Mouse (Mus musculus): Measurements from ENCODE around the gene Pygm. TPM values are rescaled to one million over a fixed set of nuclear protein-coding genes. Genes with fewer than 3 reads are reported as not detected.
A peak's percentile ranks its signal among the peaks of the same experiment; 100 is the strongest.

The Pygm gene
- total RNA-seq, 1 experiment from 2014 or later: 0.87 TPM

DNA sequence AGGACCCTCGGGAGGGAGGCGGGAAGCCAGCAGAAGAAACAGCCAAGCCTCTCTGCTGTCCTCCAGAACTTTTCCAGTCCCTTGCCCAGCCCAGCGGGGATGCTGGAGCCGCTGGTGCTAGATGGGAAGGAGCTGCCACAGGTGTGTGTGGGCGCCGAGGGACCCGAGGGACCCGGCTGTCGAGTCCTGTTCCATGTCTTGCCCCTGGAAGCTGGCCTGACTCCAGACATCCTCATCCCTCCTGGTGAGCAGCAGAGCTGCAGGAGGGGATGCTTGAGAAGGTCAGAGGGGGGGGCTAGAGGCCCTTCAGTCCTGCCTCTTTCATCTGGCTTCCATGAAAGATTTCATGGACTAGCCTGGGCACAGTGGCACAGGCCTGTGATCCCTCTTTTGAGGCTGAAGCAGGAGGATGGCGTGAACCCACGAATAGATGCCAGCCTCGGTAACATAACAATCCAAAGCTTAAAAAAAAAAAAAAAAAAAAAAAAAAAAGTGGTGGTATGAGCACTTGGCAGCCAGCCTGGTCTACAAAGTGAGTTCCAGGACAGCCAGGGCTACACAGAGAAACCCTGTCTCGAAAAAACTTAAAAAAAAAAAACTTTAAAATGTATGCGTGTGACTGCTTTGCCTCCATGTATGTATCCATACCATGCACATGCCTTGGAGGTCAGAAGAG, 32.6 kb upstream of the Pygm start:
- ATAC-seq (replicated peaks; ENCODE audit: low read depth, poor library complexity, severe bottlenecking): no peak

DNA sequence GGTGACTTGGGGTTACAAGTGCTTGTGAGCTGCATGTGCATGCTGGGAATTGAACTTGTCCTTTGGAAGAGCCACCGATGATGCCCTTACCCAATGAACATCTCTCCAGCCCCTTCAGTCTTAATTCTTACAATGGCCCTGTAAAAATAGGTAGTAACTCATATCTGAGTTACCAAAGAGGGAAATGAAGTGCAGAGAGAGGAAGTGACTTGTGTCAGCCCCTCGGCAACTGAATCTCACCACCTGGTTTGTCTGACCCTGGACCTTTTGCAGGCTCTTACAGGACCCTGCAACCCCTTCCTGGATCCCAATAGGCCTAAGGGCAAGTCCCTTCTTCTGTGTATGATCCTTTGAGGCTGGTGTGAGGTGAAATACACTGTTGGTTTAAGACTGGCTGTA, 32.1 kb upstream of the Pygm start:
- no peak for ATAC-seq (replicated peaks; ENCODE audit: low read depth, poor library complexity, severe bottlenecking)

DNA sequence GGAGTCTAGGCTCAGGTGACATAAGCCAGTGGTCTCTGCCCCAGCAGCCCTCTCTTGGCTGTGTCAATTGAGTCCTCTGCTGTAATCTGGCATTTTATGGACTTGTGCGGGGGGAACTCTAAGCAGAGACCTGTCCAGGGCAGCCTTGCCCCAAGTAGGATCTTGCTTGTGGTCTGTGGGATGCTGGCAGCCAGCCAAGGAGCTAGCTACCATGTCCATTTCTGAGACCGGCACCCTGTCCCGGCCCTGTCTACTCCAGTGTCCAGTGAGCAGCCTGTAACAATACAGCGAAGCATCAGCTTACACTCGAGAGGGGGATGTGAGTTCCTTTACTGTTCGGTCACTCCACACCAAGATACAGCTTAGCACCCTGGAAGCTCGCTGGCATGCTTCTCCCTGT, 30.2 kb upstream of the Pygm start:
- ATAC-seq (replicated peaks; ENCODE audit: low read depth, poor library complexity, severe bottlenecking): no peak

DNA sequence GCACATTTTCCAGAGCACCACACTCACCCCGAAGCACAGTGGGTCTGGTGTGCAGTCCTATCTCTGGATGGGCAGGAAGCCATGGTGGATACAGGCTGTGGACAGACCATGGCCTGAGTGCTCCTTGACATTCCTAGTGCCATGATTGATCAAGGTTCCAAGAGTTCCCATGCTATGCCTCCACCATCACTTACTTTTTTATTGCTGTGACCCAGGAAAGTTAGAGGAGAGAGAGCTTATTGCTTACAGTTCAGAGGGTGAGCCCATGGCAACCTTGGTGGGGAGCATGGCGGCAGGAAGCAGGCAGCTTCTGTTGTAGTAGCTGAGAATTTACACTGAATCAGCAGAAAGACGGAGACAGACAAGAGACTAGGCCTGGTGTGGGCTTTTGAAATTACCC, 22.9 kb upstream of the Pygm start:
- ATAC-seq (replicated peaks; ENCODE audit: low read depth, poor library complexity, severe bottlenecking): no peak

DNA sequence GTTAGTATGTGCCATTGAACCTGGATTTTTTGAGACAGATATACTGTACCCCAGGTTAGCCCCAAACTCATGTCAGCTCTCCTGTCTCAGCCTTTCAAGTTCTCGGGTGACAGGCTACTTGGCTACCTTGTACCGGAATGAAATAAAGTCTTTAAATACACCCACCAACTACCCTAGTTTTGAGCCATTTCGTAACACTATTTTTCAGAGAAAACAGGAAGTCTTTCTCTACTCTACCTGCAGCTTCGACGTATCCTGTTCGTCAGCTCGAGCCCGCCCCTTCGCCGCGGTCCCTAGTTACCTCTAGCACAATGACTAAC, 21.1 kb upstream of the Pygm start:
- no peak for ATAC-seq (replicated peaks; ENCODE audit: low read depth, poor library complexity, severe bottlenecking)

DNA sequence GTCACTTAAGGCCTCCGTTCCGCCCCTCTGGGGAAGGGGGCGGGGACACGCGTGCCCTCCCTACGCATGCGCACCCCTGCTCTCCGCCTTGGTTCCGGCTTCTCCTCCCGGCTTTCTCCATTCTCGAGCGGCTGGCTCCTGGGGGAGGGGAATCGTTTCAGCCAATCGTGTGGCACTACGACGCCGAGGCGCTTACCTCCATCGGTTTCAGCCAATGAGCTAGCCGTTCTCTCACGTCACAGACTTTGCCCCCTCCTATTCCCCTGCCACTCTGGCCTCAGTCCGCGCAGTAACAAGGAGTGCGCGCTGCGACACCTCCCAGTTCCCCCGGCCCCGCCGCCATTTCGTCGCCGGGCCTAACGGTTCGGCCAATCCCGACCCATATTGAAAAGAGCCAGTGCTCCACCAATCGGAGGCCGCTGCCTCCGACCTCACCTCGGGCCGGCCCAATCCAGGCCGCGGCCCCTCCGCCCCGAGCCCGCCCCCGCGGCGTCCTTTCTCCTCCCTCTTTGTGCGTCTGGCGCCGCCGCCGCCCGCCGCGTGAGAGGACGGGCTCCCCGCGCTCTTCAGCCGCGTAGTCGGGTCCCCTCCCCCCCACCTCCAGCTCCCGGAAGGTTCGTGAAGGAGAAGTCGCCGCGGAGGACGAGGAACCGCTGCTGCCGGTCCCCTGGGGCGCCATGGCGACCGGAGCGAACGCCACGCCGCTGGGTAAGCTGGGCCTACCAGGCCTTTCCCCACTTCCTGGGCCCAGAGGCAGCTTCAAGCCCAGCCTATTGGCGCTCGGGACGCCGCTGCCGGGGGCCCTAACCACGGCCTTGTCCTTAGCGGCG, 20.6 kb upstream of the Pygm start, which contains the start of gene Sf1:
TSS of gene Sf1 (plus strand) at position 280 of the 830 bp plus-strand sequence.
- peak; percentile 90 for ATAC-seq (replicated peaks; ENCODE audit: low read depth, poor library complexity, severe bottlenecking)

DNA sequence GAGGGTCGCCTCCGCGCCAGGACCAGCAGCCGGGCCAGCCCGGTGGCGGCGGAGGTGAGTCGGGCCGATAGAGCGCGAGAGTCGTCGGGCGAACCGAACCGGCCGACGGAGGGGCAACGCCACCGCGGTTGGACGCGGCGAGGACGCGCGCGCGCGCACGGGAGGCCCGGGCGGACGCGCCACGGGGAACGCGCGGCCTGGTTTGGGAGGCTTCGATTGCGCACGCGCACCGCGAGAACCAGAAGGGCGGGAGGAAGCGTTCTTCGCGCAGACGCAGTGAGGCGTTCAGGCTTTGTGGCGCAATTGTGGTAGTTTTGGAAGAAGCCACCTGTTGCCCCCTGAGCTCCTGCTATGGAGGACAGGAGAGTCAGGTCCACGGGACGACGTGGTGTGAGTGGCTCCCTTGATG, 19.9 kb upstream of the Pygm start:
- no peak; the same call in 1 of the 2 replicates for ATAC-seq (replicated peaks; ENCODE audit: low read depth, poor library complexity, severe bottlenecking)

DNA sequence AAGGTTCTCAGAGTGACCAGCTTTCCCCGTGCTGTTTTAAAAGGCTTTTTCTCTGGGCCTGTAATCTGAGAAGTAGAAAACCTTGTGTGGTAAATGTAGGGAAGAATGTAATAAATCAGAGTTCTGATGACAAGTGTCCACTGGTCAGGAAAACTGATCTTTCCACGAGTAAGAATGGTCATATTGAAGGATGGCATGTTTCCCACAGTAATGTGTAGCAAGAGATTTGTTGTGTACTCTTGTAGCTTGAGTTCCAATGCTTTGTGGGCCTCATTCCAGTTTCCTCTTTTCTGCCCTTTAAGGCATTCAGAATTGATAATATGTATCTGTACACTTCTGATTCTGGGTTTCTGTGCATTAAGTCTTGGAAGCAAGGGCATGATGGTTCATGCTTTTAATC, 19.4 kb upstream of the Pygm start:
- ATAC-seq (replicated peaks; ENCODE audit: low read depth, poor library complexity, severe bottlenecking): no peak

DNA sequence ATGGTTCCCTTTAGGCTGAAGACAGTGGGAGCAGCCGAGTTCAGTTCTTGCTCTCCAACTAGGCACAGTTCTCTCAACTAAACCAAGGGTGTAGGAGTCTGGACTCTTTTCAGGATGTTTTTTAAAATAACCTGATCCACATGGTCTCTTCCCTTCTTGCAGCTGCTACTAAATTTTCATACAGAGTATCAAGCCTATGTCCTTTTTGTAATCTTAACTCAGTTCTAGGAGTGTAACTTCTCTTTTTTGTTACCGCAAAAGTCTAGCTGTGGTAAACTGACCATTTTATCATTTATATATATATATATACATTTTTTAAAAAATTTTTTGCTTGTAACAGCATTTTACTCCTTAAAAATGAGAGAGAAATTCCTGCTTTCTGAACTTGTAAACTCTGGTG, 14.0 kb upstream of the Pygm start:
- ATAC-seq (replicated peaks; ENCODE audit: low read depth, poor library complexity, severe bottlenecking): peak; percentile 55

DNA sequence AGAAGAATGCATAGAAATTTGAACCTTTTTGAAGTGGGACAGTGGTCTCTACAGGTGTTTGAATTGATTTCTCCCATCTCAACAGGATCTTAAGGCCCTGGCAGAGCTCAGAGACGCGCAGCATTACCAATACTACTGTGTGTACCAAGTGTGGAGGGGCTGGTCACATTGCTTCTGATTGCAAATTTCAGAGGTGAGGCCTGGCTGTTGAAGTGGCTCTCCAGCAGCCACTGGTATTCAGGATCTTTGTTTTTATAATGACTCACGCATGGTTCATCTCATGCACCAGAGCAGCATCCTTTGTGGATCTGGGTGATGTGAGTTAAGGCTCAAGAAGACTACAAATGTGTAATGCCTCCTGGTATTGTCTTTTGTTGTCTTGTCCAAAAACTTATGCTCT, 11.8 kb upstream of the Pygm start:
- ATAC-seq (replicated peaks; ENCODE audit: low read depth, poor library complexity, severe bottlenecking): no peak

DNA sequence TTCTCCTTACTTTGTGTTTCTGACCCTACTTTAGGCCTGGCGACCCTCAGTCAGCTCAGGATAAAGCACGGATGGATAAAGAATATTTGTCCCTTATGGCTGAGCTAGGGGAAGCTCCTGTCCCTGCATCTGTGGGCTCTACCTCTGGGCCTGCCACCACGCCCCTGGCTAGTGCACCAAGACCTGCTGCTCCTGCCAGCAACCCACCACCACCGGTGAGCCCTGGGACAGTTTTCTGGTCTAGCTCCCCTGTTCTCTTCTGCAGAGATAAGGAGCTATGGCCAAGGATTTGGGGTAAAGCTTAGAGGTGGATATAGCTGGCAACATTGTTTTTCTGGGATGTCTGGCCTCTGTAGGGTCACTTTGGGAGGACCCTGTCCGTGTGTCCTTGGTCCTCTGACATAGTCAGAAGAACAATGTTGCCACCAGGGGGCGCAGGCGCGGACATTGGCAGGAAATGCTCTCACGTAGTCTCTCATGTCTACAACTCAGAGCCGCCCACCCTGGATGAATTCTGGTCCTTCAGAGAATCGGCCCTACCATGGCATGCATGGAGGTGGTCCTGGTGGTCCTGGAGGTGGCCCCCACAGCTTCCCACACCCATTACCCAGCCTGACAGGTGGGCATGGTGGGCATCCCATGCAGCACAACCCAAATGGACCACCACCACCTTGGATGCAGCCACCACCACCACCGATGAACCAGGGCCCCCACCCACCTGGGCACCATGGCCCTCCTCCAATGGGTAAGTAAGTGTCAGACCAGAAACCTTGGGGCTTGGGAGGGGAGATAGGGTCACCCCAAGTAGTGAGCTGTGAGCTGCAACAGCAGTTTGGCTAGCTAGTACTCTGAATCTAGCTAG, 10.4 kb upstream of the Pygm start:
- peak; percentile 51 for ATAC-seq (replicated peaks; ENCODE audit: low read depth, poor library complexity, severe bottlenecking)

DNA sequence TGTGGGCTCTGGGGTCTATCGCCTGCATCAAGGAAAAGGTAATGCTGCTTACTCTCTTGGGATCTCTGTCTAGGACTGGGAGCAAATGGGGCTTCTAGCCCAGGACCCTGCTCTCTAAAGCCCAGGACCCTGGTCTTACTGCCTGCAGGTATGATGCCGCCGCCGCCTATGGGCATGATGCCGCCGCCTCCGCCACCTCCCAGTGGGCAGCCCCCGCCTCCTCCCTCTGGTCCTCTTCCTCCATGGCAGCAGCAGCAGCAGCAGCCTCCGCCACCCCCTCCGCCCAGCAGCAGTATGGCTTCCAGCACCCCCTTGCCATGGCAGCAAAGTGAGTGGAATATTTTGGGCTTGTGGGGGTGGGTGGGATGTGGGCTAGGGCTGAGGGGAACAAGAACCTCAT, 9.6 kb upstream of the Pygm start:
- no peak for ATAC-seq (replicated peaks; ENCODE audit: low read depth, poor library complexity, severe bottlenecking)

DNA sequence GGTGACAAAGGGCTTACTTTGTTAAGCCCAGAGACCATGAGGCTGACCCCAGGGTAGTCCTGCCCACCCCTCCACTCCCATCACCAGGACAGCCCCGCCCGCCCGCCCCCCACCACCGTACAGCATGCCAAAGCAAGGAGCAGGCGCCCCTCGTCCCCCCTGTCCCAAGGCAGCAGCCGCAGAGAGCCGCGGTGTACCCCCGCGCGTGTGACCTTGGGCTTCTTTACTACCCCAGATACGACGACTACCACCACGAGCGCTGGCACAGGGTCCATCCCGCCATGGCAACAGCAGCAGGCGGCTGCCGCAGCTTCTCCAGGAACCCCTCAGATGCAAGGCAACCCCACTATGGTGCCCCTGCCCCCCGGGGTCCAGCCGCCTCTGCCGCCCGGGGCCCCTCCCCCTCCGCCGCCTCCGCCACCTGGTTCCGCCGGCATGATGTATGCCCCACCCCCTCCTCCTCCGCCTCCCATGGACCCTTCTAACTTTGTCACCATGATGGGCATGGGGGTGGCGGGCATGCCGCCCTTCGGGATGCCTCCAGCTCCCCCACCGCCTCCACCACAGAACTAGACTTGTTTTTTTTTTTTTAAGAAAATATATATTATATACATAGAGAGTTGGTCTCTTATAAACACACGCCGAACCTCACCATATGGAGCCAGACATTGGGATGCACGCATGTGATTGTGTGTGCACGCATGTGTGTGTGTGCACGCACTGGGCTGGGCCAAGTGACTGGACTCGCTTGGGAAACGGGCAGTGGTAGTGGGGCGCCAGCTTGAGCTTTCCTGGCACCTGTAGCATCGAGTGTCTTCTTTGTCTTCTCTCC, 8.6 kb upstream of the Pygm start:
- no peak for ATAC-seq (replicated peaks; ENCODE audit: low read depth, poor library complexity, severe bottlenecking)

DNA sequence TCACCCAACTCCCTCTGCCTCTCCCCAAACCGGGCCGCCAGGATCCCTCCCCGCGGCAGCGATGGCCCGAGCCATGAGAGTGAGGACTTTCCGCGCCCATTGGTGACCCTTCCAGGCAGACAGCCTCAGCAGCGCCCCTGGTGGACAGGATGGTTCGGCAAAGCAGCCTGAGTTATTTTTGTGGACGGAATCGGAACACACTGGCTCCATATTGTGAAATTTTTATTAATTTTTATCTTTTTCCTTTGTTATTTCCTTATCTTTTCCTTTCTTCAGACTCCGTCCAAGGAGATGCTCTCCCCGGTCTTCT, 8.0 kb upstream of the Pygm start:
- ATAC-seq (replicated peaks; ENCODE audit: low read depth, poor library complexity, severe bottlenecking): peak; percentile 31

DNA sequence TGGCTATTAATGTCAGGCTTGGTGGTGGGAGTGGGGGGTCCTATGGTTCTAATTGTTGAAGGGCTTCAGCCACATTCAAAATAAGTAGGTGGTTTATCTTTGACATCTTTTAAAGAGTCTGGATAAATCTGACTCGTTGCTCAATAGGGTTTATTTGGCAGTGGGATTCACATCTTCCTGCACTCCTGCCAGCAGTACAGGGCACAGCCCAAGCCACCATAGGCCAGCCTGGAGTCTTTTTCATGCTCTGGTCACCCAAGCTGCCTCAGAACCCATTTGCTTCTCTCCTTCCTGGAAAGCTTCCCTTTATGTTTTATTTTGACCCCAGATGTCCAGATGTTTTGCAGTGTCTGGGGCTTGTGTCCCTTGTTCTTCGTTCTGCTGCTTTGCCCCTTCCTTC, 7.6 kb upstream of the Pygm start:
- ATAC-seq (replicated peaks; ENCODE audit: low read depth, poor library complexity, severe bottlenecking): no peak

DNA sequence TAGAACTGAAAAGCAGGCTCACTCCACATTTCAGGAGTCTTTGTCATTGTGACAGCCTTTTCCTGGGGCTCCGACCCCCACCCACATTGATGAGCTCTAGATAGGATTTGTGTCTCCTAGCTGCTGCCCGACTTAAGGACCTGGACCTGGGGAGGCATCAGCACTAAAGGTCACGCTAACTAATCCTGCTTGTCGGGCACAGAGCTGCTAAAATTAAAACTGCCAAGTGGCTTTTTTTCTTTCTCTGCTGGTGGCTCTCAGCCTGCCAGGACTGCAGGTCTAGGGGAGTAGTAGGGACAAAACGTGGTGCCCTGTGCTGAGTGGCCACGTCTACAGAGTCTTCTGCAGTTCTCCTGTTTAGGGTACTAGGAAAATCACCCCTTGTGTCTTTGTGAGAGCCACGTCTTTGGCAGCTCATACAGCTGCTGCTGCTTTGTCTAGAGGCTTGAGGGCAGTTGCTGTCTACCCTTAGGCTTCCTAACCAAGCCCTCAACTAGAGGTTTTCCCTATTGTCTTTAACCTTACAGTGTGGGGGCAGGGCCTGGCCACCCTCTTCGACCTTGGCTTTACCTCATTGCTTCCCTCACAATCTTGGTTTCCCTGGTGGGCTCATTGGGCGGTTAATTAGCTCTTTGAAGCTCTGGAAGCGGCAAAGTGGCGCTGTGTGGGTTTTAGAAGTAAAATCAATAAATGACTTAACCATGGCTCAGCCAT, 6.7 kb upstream of the Pygm start:
- ATAC-seq (replicated peaks; ENCODE audit: low read depth, poor library complexity, severe bottlenecking): no peak

DNA sequence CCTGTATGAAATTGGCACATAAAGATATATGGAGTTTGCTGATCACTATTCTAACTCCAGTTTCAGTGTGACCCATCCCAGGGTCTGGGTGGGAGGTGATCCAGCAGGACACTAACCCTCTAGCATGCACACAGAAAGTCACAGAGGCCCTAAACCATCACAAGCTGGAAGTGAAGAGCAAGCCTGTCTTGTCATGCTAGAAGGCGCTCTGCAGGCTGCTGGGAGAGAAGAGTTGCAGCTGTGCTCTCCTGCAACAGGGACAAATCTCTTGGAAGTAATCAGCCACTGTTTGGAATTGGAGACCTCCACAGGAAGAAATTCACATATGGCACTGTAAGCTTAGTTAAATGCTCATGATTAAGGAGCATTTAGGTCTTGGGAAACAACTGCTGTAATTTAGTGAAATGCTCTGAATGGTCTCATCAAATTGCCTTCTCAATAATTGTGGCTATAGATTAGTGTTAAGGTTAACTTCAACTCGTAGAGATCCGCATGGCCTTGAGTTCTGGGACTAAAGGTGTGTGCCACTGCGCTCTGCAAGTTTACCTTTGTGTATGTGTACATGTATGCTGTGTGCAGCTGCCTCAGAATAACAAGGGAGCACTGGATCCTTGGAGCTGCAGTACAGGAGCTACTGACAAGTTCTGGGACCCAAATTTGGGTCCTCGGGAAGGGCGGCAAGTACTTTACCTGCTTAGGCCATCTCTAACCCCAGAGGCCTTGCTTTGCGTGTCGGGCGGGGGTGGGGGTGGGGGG, 3.6 kb upstream of the Pygm start:
- no peak for ATAC-seq (replicated peaks; ENCODE audit: low read depth, poor library complexity, severe bottlenecking)

DNA sequence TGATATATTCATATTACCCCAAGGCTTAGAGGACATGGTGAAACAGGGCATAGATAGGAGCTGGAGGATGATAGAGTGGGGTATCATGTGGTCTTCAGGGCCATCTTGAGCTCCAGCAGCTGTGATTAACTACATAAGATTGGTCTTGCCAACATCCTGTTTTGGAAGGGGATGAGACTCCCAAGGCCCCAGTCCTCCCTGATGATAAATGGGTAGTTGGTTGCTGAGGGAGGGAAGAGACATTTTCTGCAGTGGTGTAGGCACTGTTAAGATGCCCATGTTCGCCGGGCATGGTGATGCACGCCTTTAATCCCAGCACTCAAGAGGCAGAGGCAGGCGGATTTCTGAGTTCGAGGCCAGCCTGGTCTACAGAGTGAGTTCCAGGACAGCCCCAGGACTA, 3.0 kb upstream of the Pygm start:
- no peak for ATAC-seq (replicated peaks; ENCODE audit: low read depth, poor library complexity, severe bottlenecking)

DNA sequence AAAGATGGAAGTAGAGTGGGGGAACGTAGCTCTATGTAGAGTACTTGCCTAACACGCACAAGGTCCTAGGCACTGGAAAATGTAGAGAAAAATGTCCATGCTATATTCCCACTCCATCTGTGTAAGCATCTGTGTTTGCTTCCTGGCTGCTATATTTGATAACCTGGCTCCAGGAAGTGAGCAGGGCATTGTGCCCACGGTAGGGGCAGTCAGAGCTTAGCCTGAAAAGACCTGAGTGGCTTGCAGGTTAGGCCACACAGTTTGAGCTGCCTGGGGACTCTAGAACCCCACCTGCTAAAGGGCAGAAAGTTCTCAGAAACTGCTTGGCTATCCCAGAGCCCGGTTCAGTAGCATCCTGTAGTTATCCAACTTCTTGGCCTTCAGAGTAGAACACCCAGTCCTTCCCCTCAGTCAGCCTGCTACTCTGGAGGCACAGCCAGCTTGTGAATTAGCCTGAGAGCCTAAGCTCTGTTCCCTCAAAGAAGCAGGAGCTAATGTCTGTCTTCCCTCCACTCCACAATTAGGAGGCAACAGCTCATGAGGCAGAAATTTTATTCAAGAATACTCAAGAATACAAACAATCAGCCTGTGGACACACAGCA, 1.8 kb upstream of the Pygm start:
- no peak for ATAC-seq (replicated peaks; ENCODE audit: low read depth, poor library complexity, severe bottlenecking)

Measured in common myeloid progenitor, adult 5-6 weeks (primary cell).